Mouse (Mus musculus) MEL (cell line): ENCODE measurements around the gene Ckap2l. TPM values are rescaled to one million over a fixed set of nuclear protein-coding genes. Genes with fewer than 3 reads are reported as not detected.

ENCODE experiments used
- DNase-seq: peaks from one replicate; pipeline ENCODE4 v3.0.0; 2011; ENCODE audit warnings: low read depth, low spot score
- H3K27ac ChIP-seq: 2 replicates; pipeline ENCODE4 v1.5.1; 2012; ENCODE audit warnings: low read depth, mild to moderate bottlenecking, control low read depth, low read length, moderate library complexity; ENCODE audit not compliant: control insufficient read depth
- H3K27me3 ChIP-seq, 2 experiments: fragments of 150-350 bp in 1 of 2; sonication (generic) in 1 of 2; 2 replicates each; pipeline ENCODE4 v1.6.1; 2012; ENCODE audit warnings: low read length in 2 of 2, mild to moderate bottlenecking in 2 of 2, improper control_type of control experiment in 1 of 2, moderate library complexity in 1 of 2; ENCODE audit not compliant: insufficient read depth in 2 of 2, control insufficient read depth in 1 of 2
- H3K36me3 ChIP-seq, 2 experiments: 2 replicates each; pipeline ENCODE4 v1.6.1; 2012 to 2014; ENCODE audit warnings: low read length in 2 of 2, improper control_type of control experiment in 1 of 2, inconsistent platforms in 1 of 2, mild to moderate bottlenecking in 1 of 2; ENCODE audit not compliant: insufficient read depth in 2 of 2, control insufficient read depth in 1 of 2
- H3K4me1 ChIP-seq, 2 experiments: fragments of 150-350 bp in 1 of 2; sonication (generic) in 1 of 2; 2 replicates each; pipeline ENCODE4 v1.6.1; 2012; ENCODE audit warnings: low read length in 2 of 2, improper control_type of control experiment in 1 of 2, mild to moderate bottlenecking in 1 of 2; ENCODE audit not compliant: insufficient read depth in 2 of 2, control insufficient read depth in 1 of 2
- H3K4me3 ChIP-seq, 2 experiments: fragments of 150-350 bp in 1 of 2; sonication (generic) in 1 of 2; 2 replicates each; pipeline ENCODE4 v1.5.1; 2012; ENCODE audit warnings: low read depth in 2 of 2, low read length in 2 of 2, mild to moderate bottlenecking in 2 of 2, moderate library complexity in 2 of 2, control low read depth in 1 of 2, improper control_type of control experiment in 1 of 2; ENCODE audit not compliant: control insufficient read depth in 1 of 2, insufficient read depth in 1 of 2
- H3K79me2 ChIP-seq: 2 replicates; pipeline ENCODE4 v1.6.1; 2012; ENCODE audit warnings: mild to moderate bottlenecking, low read length, moderate library complexity; ENCODE audit not compliant: control insufficient read depth, poor library complexity, insufficient read depth
- H3K9ac ChIP-seq: 2 replicates; pipeline ENCODE4 v1.6.1; 2012; ENCODE audit warnings: low read depth, mild to moderate bottlenecking, control low read depth, low read length, moderate library complexity; ENCODE audit not compliant: control insufficient read depth, poor library complexity, severe bottlenecking
- H3K9me3 ChIP-seq: fragments of 150-350 bp; sonication (generic); replicated peaks from 2 replicates; pipeline ENCODE4 v1.6.1; 2012; ENCODE audit warnings: mild to moderate bottlenecking, low read length, improper control_type of control experiment, moderate library complexity; ENCODE audit not compliant: insufficient read depth
- BHLHE40 ChIP-seq: IDR thresholded peaks from 2 replicates; pipeline ENCODE4 v1.6.1; 2012; ENCODE audit warnings: low read depth, mild to moderate bottlenecking, inconsistent platforms, low read length, improper control_type of control experiment, borderline replicate concordance
- E2F4 ChIP-seq: IDR thresholded peaks from 2 replicates; pipeline ENCODE4 v1.6.1; 2011; ENCODE audit warnings: low read depth, low read length, improper control_type of control experiment, borderline replicate concordance
- ELF1 ChIP-seq: IDR thresholded peaks from 2 replicates; pipeline ENCODE4 v1.6.1; 2014; ENCODE audit warnings: low read depth, mild to moderate bottlenecking, inconsistent platforms, low read length, improper control_type of control experiment, moderate library complexity
- KAT2A ChIP-seq: conservative IDR thresholded peaks from 2 replicates; pipeline ENCODE4 v1.6.1; 2012; ENCODE audit warnings: low read depth, low read length, improper control_type of control experiment, inconsistent platforms
- MAFK ChIP-seq: IDR thresholded peaks from 2 replicates; pipeline ENCODE4 v1.6.1; 2011; ENCODE audit warnings: low read depth, mild to moderate bottlenecking, low read length, improper control_type of control experiment, borderline replicate concordance
- MAX ChIP-seq: IDR thresholded peaks from 2 replicates; pipeline ENCODE4 v1.6.1; 2011; ENCODE audit warnings: low read length, improper control_type of control experiment
- MAZ ChIP-seq: IDR thresholded peaks from 2 replicates; pipeline ENCODE4 v1.6.1; 2012; ENCODE audit warnings: low read depth, mild to moderate bottlenecking, inconsistent platforms, low read length, improper control_type of control experiment
- MEF2A ChIP-seq: IDR thresholded peaks from 2 replicates; pipeline ENCODE4 v1.6.1; 2014; ENCODE audit warnings: low read depth, mild to moderate bottlenecking, inconsistent platforms, low read length, improper control_type of control experiment; ENCODE audit not compliant: poor library complexity, insufficient replicate concordance, severe bottlenecking; ENCODE audit errors: extremely low read depth
- MXI1 ChIP-seq: IDR thresholded peaks from 2 replicates; pipeline ENCODE4 v1.6.1; 2011; ENCODE audit warnings: mild to moderate bottlenecking, low read depth, low read length, improper control_type of control experiment
- MYB ChIP-seq: IDR thresholded peaks from 2 replicates; pipeline ENCODE4 v1.6.1; 2011; ENCODE audit warnings: mild to moderate bottlenecking, low read depth, low read length, improper control_type of control experiment
- MYC ChIP-seq: IDR thresholded peaks from 2 replicates; pipeline ENCODE4 v1.6.1; 2011; ENCODE audit warnings: low read depth, mild to moderate bottlenecking, low read length, improper control_type of control experiment, moderate library complexity
- NRF1 ChIP-seq: IDR thresholded peaks from 2 replicates; pipeline ENCODE4 v1.6.1; 2014; ENCODE audit warnings: low read depth, mild to moderate bottlenecking, inconsistent platforms, low read length, improper control_type of control experiment, moderate library complexity; ENCODE audit not compliant: poor library complexity, insufficient read depth, severe bottlenecking
- POLR2A ChIP-seq, 2 experiments: IDR thresholded peaks; 2 replicates each; pipeline ENCODE4 v1.6.1; 2011 to 2012; ENCODE audit warnings: low read length in 2 of 2, mild to moderate bottlenecking in 2 of 2, control low read depth in 1 of 2, improper control_type of control experiment in 1 of 2, low read depth in 1 of 2, moderate library complexity in 1 of 2; ENCODE audit not compliant: control insufficient read depth in 1 of 2, insufficient read depth in 1 of 2, poor library complexity in 1 of 2
- POLR2AphosphoS2 ChIP-seq: IDR thresholded peaks from 2 replicates; pipeline ENCODE4 v1.6.1; 2011; ENCODE audit warnings: low read length, improper control_type of control experiment
- RAD21 ChIP-seq: IDR thresholded peaks from 2 replicates; pipeline ENCODE4 v1.6.1; 2011; ENCODE audit warnings: mild to moderate bottlenecking, low read depth, low read length, improper control_type of control experiment
- RCOR1 ChIP-seq: IDR thresholded peaks from 2 replicates; pipeline ENCODE4 v1.6.1; 2012; ENCODE audit warnings: low read depth, mild to moderate bottlenecking, inconsistent platforms, low read length, improper control_type of control experiment
- SMC3 ChIP-seq: IDR thresholded peaks from 2 replicates; pipeline ENCODE4 v1.6.1; 2011; ENCODE audit warnings: low read depth, low read length, improper control_type of control experiment
- USF2 ChIP-seq, 2 experiments: IDR thresholded peaks; 2 replicates each; pipeline ENCODE4 v1.6.1; 2011 to 2012; ENCODE audit warnings: improper control_type of control experiment in 2 of 2, low read length in 2 of 2, borderline replicate concordance in 1 of 2, inconsistent platforms in 1 of 2, low read depth in 1 of 2, mild to moderate bottlenecking in 1 of 2; ENCODE audit not compliant: insufficient read depth in 1 of 2
- polyA plus RNA-seq, 2 experiments: library from polyadenylated mRNA; stranded (reverse) in 1 of 2; unstranded in 1 of 2; fragments of >175 nt in 1 of 2; fragments of >200 nt in 1 of 2; gene quantifications; 2 replicates each; pipeline versions ENCODE4 v1.2.1 to v1.2.4; 2012; ENCODE audit warnings: low replicate concordance in 2 of 2, low read depth in 1 of 2; ENCODE audit not compliant: insufficient read length in 2 of 2, insufficient read depth in 1 of 2, missing spikeins in 1 of 2
- total RNA-seq: library from RNA; depleted of rRNA; stranded (reverse); fragments of 300-350 nt; gene quantifications from 2 replicates; pipeline ENCODE4 v1.2.3, GENCODE M21; 2012

The Ckap2l gene
- total and polyA plus RNA-seq, 3 experiments, result 10.6 to 25.7 TPM; not detected in 1

- TF ChIP-seq MAFK (no peak), SMC3 (no peak), POLR2AphosphoS2 (no peak), RCOR1 (no peak)
- DNase-seq, result no peak
- H3K9ac ChIP-seq, result no peak overlapping the region
- H3K9me3 ChIP-seq, result no peaks in the 10 kb centered on the region
- H3K4me3 ChIP-seq, result no peak overlapping the region
- peaks cover 10% of the 10 kb centered on the region for H3K79me2 ChIP-seq
- no peak overlapping the region for H3K27ac ChIP-seq
- peaks cover 7 to 8% of the 10 kb centered on the region in 2 experiments for H3K36me3 ChIP-seq
- peaks cover 5 to 14% of the 10 kb centered on the region in 2 experiments; a peak in 2 of 4 replicates for H3K4me1 ChIP-seq
- no peaks in the 10 kb centered on the region for H3K27me3 ChIP-seq
Measured at GRCm38 (mm10) chr2:129295075-129295474, 1.9 kb downstream of the Ckap2l start.

DNA sequence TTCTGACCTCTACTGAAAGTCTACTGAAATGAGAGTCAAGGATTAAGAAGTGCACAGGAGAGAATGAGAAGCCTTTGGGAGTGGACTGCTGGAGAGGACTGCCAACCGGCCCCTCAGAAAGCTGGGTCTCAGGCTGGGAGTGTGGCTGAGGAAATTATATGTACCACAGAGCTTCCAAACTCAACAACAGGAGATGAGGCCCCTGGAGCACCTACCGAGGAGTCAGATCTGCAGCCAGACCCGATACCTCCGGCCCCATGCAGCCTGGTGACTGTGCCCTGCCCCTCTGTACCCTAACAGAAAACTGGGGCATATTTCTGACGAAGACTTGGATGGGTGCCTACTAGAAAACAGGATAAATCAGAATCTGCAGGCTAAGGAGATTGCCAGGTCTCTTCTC lies 23.2 kb downstream of the Ckap2l start:
- TF ChIP-seq E2F4, result no peak
- no peak for TF ChIP-seq BHLHE40
- TF ChIP-seq MAFK, result no peak
- no peak for TF ChIP-seq MYB
- TF ChIP-seq RAD21, result no peak
- TF ChIP-seq NRF1, result no peak
- no peak for TF ChIP-seq USF2 (IDR thresholded peaks at IDR 0.05; ENCODE audit: borderline replicate concordance in 1 of 2, insufficient read depth in 1 of 2, low read depth in 1 of 2, low read length in 2 of 2)
- no peak for TF ChIP-seq POLR2A (IDR thresholded peaks at IDR 0.05; ENCODE audit: control insufficient read depth in 1 of 2, insufficient read depth in 1 of 2, low read depth in 1 of 2, low read length in 2 of 2, poor library complexity in 1 of 2)
- TF ChIP-seq KAT2A, result no peak
- no peak for TF ChIP-seq MXI1
- TF ChIP-seq MYC, result no peak
- no peak for TF ChIP-seq ELF1
- no peak for TF ChIP-seq MAZ
- TF ChIP-seq MEF2A, result no peak
- no peak for TF ChIP-seq MAX
- Histone ChIP-seq H3K36me3 (peaks cover 0 to 26% of the 10 kb centered on the region in 2 experiments; a peak in 2 of 4 replicates), H3K27ac (no peak overlapping the region)

More for the DNA sequence above, 23.2 kb downstream of the Ckap2l start:
- Histone ChIP-seq H3K4me1 (no peaks in the 10 kb centered on the region), H3K9ac (no peak overlapping the region), H3K4me3 (no peak overlapping the region), H3K79me2 (no peaks in the 10 kb centered on the region), H3K9me3 (no peaks in the 10 kb centered on the region), H3K27me3 (no peaks in the 10 kb centered on the region)
- no peak for DNase-seq
